Mouse (Mus musculus): ENCODE data around the gene Rbm10. TPM values are rescaled to one million over a fixed set of nuclear protein-coding genes. Genes with fewer than 3 reads are reported as not detected.

Rbm10 gene
- total and polyA plus RNA-seq, 3 experiments = 55.7 to 81.5 (median 71.1) TPM

DNA sequence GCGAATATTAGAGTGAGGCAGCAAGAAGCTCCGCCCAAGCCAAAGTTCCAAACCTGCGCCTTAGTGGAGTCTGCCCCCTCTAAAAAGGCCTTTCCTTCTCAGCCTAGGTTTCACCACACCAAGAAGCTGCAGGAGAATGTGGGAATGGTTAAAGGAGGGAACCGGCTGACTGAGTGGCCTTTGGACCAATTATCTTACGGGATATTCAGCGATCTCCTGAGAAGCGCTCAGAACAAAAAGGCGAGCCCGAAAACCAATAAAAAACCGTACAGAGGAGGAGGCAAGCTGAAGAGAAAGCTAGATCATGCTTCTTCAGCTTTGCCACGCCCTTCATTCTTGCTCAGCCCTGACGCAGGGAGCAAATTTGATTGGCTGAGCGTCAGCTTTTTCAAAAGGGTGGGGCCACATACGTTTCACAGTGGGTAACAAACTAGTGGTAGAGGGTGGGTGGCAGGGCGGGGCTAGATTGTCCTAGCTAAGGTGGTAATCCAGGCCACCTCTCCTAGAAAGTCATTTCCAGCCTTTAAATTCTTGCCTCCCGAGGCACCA, 70.3 kb downstream of the Rbm10 start, which contains the start of gene Cdk16:
Gene Cdk16, plus strand, starts transcription at position 436 of the 549 bp plus-strand sequence.
- TF ChIP-seq SIN3A (IDR thresholded peaks at IDR 0.05; ENCODE audit: low read length) = peak; percentile 28; the same call in 1 of the 2 replicates
- peak; percentile 12; the same call in 1 of the 2 replicates for TF ChIP-seq CHD2 (IDR thresholded peaks at IDR 0.05; ENCODE audit: low read length)
- no peak for TF ChIP-seq UBTF (IDR thresholded peaks at IDR 0.05; ENCODE audit: low read depth, low read length)
- no peak for TF ChIP-seq IRF4 (IDR thresholded peaks at IDR 0.05; ENCODE audit: low read depth, low read length)
- TF ChIP-seq HCFC1 (IDR thresholded peaks at IDR 0.05; ENCODE audit: low read depth, low read length) = peak; percentile 26; the same call in 1 of the 2 replicates
- no peak for TF ChIP-seq MYC (IDR thresholded peaks at IDR 0.05; ENCODE audit: low read depth, low read length)
- no peak for TF ChIP-seq ZNF384 (IDR thresholded peaks at IDR 0.05; ENCODE audit: low read depth, low read length)
- no peak for TF ChIP-seq ELF1 (IDR thresholded peaks at IDR 0.05; ENCODE audit: low read depth, low read length)
- TF ChIP-seq JUN (IDR thresholded peaks at IDR 0.05; ENCODE audit: insufficient read depth, low read depth, low read length) = no peak
- 0 out of 2 replicates have a peak, but pooled peaks have one; percentile 0 for TF ChIP-seq CHD1 (IDR thresholded peaks at IDR 0.05; ENCODE audit: low read depth, low read length)
- TF ChIP-seq PAX5 (IDR thresholded peaks at IDR 0.05; ENCODE audit: low read length) = no peak
- peak; percentile 43; the same call in 1 of the 2 replicates for TF ChIP-seq MXI1 (IDR thresholded peaks at IDR 0.05; ENCODE audit: low read depth, low read length)
- TF ChIP-seq MAX (IDR thresholded peaks at IDR 0.05; ENCODE audit: low read length) = peak; percentile 20; the same call in 1 of the 2 replicates
- Histone ChIP-seq H3K79me2 (replicated peaks; ENCODE audit: control insufficient read depth, extremely low read depth, insufficient read depth, poor library complexity, severe bottlenecking) (peaks cover 30% of the 10 kb centered on the region), H3K36me3 (replicated peaks in 1 of 2; ENCODE audit: control insufficient read depth in 1 of 2, insufficient read depth in 1 of 2, low read length in 1 of 2) (peaks cover 7 to 34% of the 10 kb centered on the region in 2 experiments), H3K9me3 (replicated peaks; ENCODE audit: low read length) (no peaks in the 10 kb centered on the region), H3K9ac (ENCODE audit: insufficient read depth, low read depth) (peak within 1 kb of the TSS; percentile 99), H3K4me3 (replicated peaks in 1 of 3; ENCODE audit: low read depth in 2 of 3, low read length in 2 of 3, poor library complexity in 1 of 3) (peak within 1 kb of the TSS; percentile 68 to 88 (median 80)), H3K4me2 (ENCODE audit: insufficient read depth, low read depth, poor library complexity, severe bottlenecking) (peak within 1 kb of the TSS; percentile 95), H3K4me1 (ENCODE audit: control insufficient read depth in 1 of 2, insufficient read depth in 2 of 2) (peaks cover 0 to 19% of the 10 kb centered on the region in 2 experiments; a peak in 3 of 4 replicates), H3K27ac (ENCODE audit: insufficient read depth, low read depth) (peak within 1 kb of the TSS; percentile 58), H3K27me3 (replicated peaks) (no peaks in the 10 kb centered on the region)
- dilution Hi-C loops (cut with MboI; ENCODE audit: extremely low pct_ligation_motif_present, extremely low pct_unique_long_range_greater_than_20kb, low sequenced_read_pairs) (no loop called here), in situ Hi-C loops (cut with MboI; ENCODE audit: low pct_ligation_motif_present, low pct_unique_long_range_greater_than_20kb, low sequenced_read_pairs) (no loop called here)
- peak; percentile 93 for DNase-seq (ENCODE audit: extremely low read depth)

DNA sequence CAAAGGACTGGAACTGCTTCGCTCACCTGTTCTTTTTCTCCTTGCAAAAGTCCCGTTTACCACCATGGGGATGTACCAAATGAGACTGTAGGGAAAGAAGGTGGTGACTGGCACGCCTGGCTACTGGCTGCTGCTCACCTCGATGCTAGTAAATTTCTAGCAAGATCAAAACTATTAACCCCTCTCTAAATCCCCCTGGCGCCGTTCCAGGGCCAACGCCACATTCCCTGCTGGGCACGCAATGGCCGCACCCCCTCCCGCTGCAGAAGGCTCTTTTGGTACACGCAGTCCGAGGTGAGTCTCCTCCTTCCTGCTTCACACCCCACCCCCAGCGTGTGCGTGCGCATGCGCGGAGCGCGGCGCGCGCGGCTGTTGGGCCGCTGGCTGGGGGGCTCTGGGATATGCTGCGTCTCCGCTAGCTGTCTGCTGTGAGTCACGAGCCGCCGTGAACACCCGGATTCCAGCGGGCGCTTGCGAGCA, 70.8 kb downstream of the Rbm10 start:
- in situ Hi-C loops (cut with MboI; ENCODE audit: low pct_ligation_motif_present, low pct_unique_long_range_greater_than_20kb, low sequenced_read_pairs) = no loop called here
- TF ChIP-seq GABPA (IDR thresholded peaks at IDR 0.05; ENCODE audit: insufficient replicate concordance, low read depth, low read length) (no peak), ELF1 (IDR thresholded peaks at IDR 0.05; ENCODE audit: low read depth, low read length) (peak; percentile 79), USF1 (IDR thresholded peaks at IDR 0.05; ENCODE audit: low read depth, low read length) (no peak), USF2 (conservative IDR thresholded peaks at IDR 0.05; ENCODE audit: low read depth, low read length) (no peak), CTCF (conservative IDR thresholded peaks at IDR 0.05 in 1 of 2, IDR thresholded peaks at IDR 0.05 in 1 of 2; ENCODE audit: low read depth in 2 of 2, low read length in 2 of 2) (no peak), JUN (IDR thresholded peaks at IDR 0.05; ENCODE audit: insufficient read depth, low read depth, low read length) (no peak), MAZ (IDR thresholded peaks at IDR 0.05; ENCODE audit: low read depth, low read length) (no peak), PAX5 (IDR thresholded peaks at IDR 0.05; ENCODE audit: low read length) (no peak), CHD1 (IDR thresholded peaks at IDR 0.05; ENCODE audit: low read depth, low read length) (peak; percentile 75; the same call in 1 of the 2 replicates), ZMIZ1 (IDR thresholded peaks at IDR 0.05; ENCODE audit: low read depth, low read length) (0 out of 2 replicates have a peak, but pooled peaks have one; percentile 33), NELFE (IDR thresholded peaks at IDR 0.05; ENCODE audit: low read depth, low read length) (peak; percentile 70), TCF12 (IDR thresholded peaks at IDR 0.05; ENCODE audit: low read depth, low read length) (peak; percentile 39; the same call in 1 of the 2 replicates), JUND (conservative IDR thresholded peaks at IDR 0.05; ENCODE audit: low read depth, low read length) (no peak), HCFC1 (IDR thresholded peaks at IDR 0.05; ENCODE audit: low read depth, low read length) (peak; percentile 52), NRF1 (IDR thresholded peaks at IDR 0.05; ENCODE audit: low read depth, low read length) (peak; percentile 95), POLR2A (IDR thresholded peaks at IDR 0.05; ENCODE audit: low read depth, low read length) (peak; percentile 79)

More for the DNA sequence above, 70.8 kb downstream of the Rbm10 start:
- H3K4me2 ChIP-seq (ENCODE audit: insufficient read depth, low read depth, poor library complexity, severe bottlenecking) = peak overlapping the region; percentile 55; the same call in 1 of the 2 replicates
- H3K27ac ChIP-seq (ENCODE audit: insufficient read depth, low read depth) = peak overlapping the region; percentile 58
- peak overlapping the region; percentile 99 for H3K9ac ChIP-seq (ENCODE audit: insufficient read depth, low read depth)
- H3K36me3 ChIP-seq (replicated peaks in 1 of 2; ENCODE audit: control insufficient read depth in 1 of 2, insufficient read depth in 1 of 2, low read length in 1 of 2) = peaks cover 8 to 34% of the 10 kb centered on the region in 2 experiments
- no peaks in the 10 kb centered on the region for H3K27me3 ChIP-seq (replicated peaks)
- dilution Hi-C loops (cut with MboI; ENCODE audit: extremely low pct_ligation_motif_present, extremely low pct_unique_long_range_greater_than_20kb, low sequenced_read_pairs) = no loop called here
- peak overlapping the region; percentile 68 to 88 (median 80) for H3K4me3 ChIP-seq (replicated peaks in 1 of 3; ENCODE audit: low read depth in 2 of 3, low read length in 2 of 3, poor library complexity in 1 of 3)
- peaks cover 0 to 19% of the 10 kb centered on the region in 2 experiments; a peak in 3 of 4 replicates for H3K4me1 ChIP-seq (ENCODE audit: control insufficient read depth in 1 of 2, insufficient read depth in 2 of 2)
- H3K79me2 ChIP-seq (replicated peaks; ENCODE audit: control insufficient read depth, extremely low read depth, insufficient read depth, poor library complexity, severe bottlenecking) = peaks cover 30% of the 10 kb centered on the region
- peak; percentile 66 for DNase-seq (ENCODE audit: extremely low read depth)
- H3K9me3 ChIP-seq (replicated peaks; ENCODE audit: low read length) = no peaks in the 10 kb centered on the region

Data from CH12.LX (cell line).